Mouse (Mus musculus): ENCODE data around the gene Dnhd1. TPM values are rescaled to one million over a fixed set of nuclear protein-coding genes. Genes with fewer than 3 reads are reported as not detected.
"Not testable (repeated sequence)": the region's sequence is repeated elsewhere in the genome, so short reads cannot be mapped to it uniquely, and the experiment has no call there.

Gene Dnhd1
- total RNA-seq, 2 experiments from 2014 or later, result 1.6 to 2.3 TPM

GRCm38 (mm10) chr7:105740089-105740795 lies 89.6 kb downstream of the Dnhd1 start:
- DNase-seq, result no peak

GRCm38 (mm10) chr7:105740851-105741250 lies 90.2 kb downstream of the Dnhd1 start:
- peak in 1 of 2 experiments; percentile 14 for DNase-seq

- no peak for DNase-seq
These were observed 91.4 kb downstream of the Dnhd1 start for GRCm38 (mm10) chr7:105741978-105742377.

GRCm38 (mm10) chr7:105742539-105743215 lies 92.0 kb downstream of the Dnhd1 start:
- DNase-seq, result not testable (repeated sequence)

- not testable (repeated sequence) for DNase-seq
These were observed 92.8 kb downstream of the Dnhd1 start for GRCm38 (mm10) chr7:105743246-105743925.

GRCm38 (mm10) chr7:105743926-105744590 lies 93.4 kb downstream of the Dnhd1 start, which contains the start of gene Taf10:
Gene Taf10, minus strand, starts transcription at chr7:105744361.
- DNase-seq, result peak; percentile 92

- DNase-seq, result no peak
These were observed 97.1 kb downstream of the Dnhd1 start for GRCm38 (mm10) chr7:105747776-105748175.

- peak; percentile 90 to 92 for DNase-seq
These were observed 101.1 kb downstream of the Dnhd1 start, which contains the start of gene Tpp1 for GRCm38 (mm10) chr7:105751491-105752433. Gene Tpp1, minus strand, starts transcription at chr7:105752235.

- DNase-seq, result peak in 1 of 2 experiments; percentile 15
These were observed 102.1 kb downstream of the Dnhd1 start for GRCm38 (mm10) chr7:105752716-105753115.

- no peak for DNase-seq
These were observed 102.7 kb downstream of the Dnhd1 start for GRCm38 (mm10) chr7:105753281-105753680.

- DNase-seq, result peak; percentile 17 to 30
These were observed 111.3 kb downstream of the Dnhd1 start for GRCm38 (mm10) chr7:105761813-105762484.

GRCm38 (mm10) chr7:105762517-105763270 lies 112.1 kb downstream of the Dnhd1 start:
- no peak for DNase-seq

- DNase-seq, result no peak
These were observed 113.7 kb downstream of the Dnhd1 start for GRCm38 (mm10) chr7:105764331-105764730.

GRCm38 (mm10) chr7:105767729-105768165 lies 117.1 kb downstream of the Dnhd1 start:
- DNase-seq, result peak; percentile 27 to 41

GRCm38 (mm10) chr7:105769959-105770358 lies 119.3 kb downstream of the Dnhd1 start:
- DNase-seq, result peak in 1 of 2 experiments; percentile 22

Data from adrenal gland, postnatal 36 days (tissue).